Mouse (Mus musculus) embryonic facial prominence, embryonic 12.5 days (tissue): ENCODE data around the gene BC004004. TPM values are rescaled to one million over a fixed set of nuclear protein-coding genes. Genes with fewer than 3 reads are reported as not detected.
"Not testable (repeated sequence)": the region's sequence is repeated elsewhere in the genome, so short reads cannot be mapped to it uniquely, and the experiment has no call there.

ENCODE experiments used
- ATAC-seq: fragments of 200-750 bp; cut with Nextera tagmentation; 2 replicates; pipeline ENCODE4 v1.8.0; 2017; ENCODE audit not compliant: insufficient number of reproducible peaks, insufficient read depth, low FRiP score, low TSS enrichment
- H3K27ac ChIP-seq: fragments of 300-500 bp; sonication (generic); 2 replicates; pipeline ENCODE4 v1.5.1; 2016; ENCODE audit warnings: mild to moderate bottlenecking
- H3K27me3 ChIP-seq: fragments of 300-500 bp; sonication (generic); 2 replicates; pipeline ENCODE4 v1.6.1; 2016; ENCODE audit warnings: mild to moderate bottlenecking, moderate library complexity
- H3K36me3 ChIP-seq: fragments of 300-500 bp; sonication (generic); 2 replicates; pipeline ENCODE4 v1.6.1; 2016; ENCODE audit warnings: mild to moderate bottlenecking
- H3K4me1 ChIP-seq: fragments of 300-500 bp; sonication (generic); 2 replicates; pipeline ENCODE4 v1.6.1; 2016
- H3K4me2 ChIP-seq: fragments of 300-500 bp; sonication (generic); replicated peaks from 2 replicates; pipeline ENCODE4 v1.6.1; 2016; ENCODE audit warnings: mild to moderate bottlenecking, moderate library complexity
- H3K4me3 ChIP-seq: fragments of 300-500 bp; sonication (generic); 2 replicates; pipeline ENCODE4 v1.5.1; 2016; ENCODE audit warnings: mild to moderate bottlenecking
- H3K9ac ChIP-seq: fragments of 300-500 bp; sonication (generic); 2 replicates; pipeline ENCODE4 v1.6.1; 2016; ENCODE audit warnings: mild to moderate bottlenecking, moderate library complexity
- H3K9me3 ChIP-seq: fragments of 300-500 bp; sonication (generic); 2 replicates; pipeline ENCODE4 v1.6.1; 2016; ENCODE audit warnings: mild to moderate bottlenecking, moderate library complexity
- WGBS: fragments of 180-500 bp; shearing (Covaris S2); methylation state at CpG from one replicate; pipeline ENCODE4 v1.1.7; 2016; 5-methylcytosine and 5-hydroxymethylcytosine counted together
- polyA plus RNA-seq: library from polyadenylated mRNA; unstranded; fragments of >200 nt; fragmentation: Nextera tagmentation; extraction: Ambion mirVana; gene quantifications from 2 replicates; pipeline ENCODE4 v1.2.1, GENCODE M21; 2016

Gene BC004004
- polyA plus RNA-seq, 1 experiment from 2014 or later: 56.5 TPM

DNA sequence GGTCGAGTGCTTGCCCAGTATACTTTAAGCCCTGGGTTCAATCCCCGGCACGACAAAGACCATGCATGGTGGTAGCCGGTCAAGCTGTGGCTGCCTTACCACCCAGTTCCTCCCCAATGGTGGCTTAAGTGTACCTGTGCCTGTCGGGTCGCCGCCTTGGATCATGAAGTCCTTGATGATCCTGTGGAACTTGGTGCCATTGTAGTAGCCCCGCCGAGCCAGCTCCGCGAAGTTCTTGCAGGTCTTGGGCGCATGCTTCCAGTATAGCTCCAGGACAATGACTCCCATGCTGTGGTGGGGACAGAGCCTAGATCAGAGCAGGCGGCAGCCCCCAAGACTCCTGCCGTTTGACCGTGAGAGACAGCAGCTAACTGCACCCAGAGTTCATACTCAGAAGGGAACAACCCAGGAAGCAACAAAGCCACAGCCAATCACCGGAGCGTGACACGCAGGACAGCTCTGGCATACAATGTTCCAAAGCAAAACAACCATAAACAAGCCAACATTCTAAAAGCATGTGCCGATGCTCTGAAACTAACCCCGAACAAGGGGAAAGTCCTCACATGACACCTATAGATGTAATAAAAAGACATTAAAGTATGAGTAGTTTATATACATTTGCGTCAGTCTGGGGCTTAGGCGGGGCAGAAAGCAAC, 6.9 kb upstream of the BC004004 start:
- H3K27me3 ChIP-seq: no peaks in the 10 kb centered on the region
- peaks cover 23% of the 10 kb centered on the region for H3K4me1 ChIP-seq
- H3K9me3 ChIP-seq: no peaks in the 10 kb centered on the region
- H3K27ac ChIP-seq: no peak overlapping the region
- ATAC-seq: no peak
- H3K4me3 ChIP-seq: no peak overlapping the region
- peaks cover 41% of the 10 kb centered on the region for H3K36me3 ChIP-seq
- 0 out of 2 replicates have a peak overlapping the region, but pooled peaks have one; percentile 28 for H3K9ac ChIP-seq
- WGBS: 92% methylated on average over 22 of the region's 22 CpGs
- H3K4me2 ChIP-seq: peak overlapping the region; percentile 59

DNA sequence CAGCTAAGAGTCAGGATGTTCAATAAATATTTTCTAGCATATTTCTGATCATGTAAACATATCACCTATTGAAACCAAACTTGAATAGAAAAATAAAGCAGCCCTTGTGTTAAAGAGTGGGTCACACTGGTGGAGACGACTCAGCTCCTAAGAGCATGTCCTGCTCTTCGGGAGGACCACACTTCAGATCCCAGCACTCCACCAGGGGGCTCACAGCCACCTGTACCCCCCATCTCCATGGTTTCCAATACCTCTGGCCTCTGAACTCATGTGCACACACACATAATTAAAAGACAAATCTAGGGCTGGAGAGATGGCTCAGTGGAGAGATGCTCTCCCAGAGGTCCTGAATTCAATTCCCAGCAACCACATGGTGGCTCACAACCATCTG, 6.3 kb upstream of the BC004004 start:
- Histone ChIP-seq H3K4me3 (no peak overlapping the region), H3K4me1 (peaks cover 23% of the 10 kb centered on the region), H3K36me3 (peaks cover 36% of the 10 kb centered on the region), H3K4me2 (peak overlapping the region; percentile 59), H3K9me3 (no peaks in the 10 kb centered on the region), H3K27me3 (no peaks in the 10 kb centered on the region), H3K27ac (no peak overlapping the region), H3K9ac (peak overlapping the region; percentile 28; the same call in 1 of the 2 replicates)
- no peak for ATAC-seq
- 61% methylated on average over 2 of the region's 2 CpGs for WGBS

DNA sequence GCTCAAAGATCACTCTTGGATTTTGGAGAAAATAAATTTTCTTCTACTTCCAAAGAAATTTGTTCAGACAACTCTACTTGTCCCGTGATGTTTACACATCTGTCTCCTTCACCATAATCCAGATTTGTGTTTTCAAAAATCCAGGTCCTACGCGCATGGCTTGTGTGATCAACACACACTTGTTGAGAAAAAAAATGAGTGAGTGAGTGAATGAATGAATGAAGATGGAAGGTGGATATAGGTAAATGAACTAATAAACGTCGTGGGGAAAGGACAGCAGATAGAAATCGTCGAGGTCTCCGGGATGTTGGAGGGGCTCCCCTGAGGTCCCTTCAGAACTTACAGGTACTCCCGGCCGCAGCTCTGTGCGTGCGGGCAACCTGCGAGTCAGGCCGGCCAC, 5.2 kb upstream of the BC004004 start:
- H3K9me3 ChIP-seq: no peaks in the 10 kb centered on the region
- H3K27me3 ChIP-seq: no peaks in the 10 kb centered on the region
- peak overlapping the region; percentile 79 for H3K9ac ChIP-seq
- peaks cover 24% of the 10 kb centered on the region for H3K36me3 ChIP-seq
- 1% methylated on average over 14 of the region's 14 CpGs for WGBS
- peak overlapping the region; percentile 59 for H3K4me2 ChIP-seq
- H3K27ac ChIP-seq: peak overlapping the region; percentile 99
- ATAC-seq: no peak
- peak overlapping the region; percentile 89 for H3K4me3 ChIP-seq
- H3K4me1 ChIP-seq: peaks cover 29% of the 10 kb centered on the region

DNA sequence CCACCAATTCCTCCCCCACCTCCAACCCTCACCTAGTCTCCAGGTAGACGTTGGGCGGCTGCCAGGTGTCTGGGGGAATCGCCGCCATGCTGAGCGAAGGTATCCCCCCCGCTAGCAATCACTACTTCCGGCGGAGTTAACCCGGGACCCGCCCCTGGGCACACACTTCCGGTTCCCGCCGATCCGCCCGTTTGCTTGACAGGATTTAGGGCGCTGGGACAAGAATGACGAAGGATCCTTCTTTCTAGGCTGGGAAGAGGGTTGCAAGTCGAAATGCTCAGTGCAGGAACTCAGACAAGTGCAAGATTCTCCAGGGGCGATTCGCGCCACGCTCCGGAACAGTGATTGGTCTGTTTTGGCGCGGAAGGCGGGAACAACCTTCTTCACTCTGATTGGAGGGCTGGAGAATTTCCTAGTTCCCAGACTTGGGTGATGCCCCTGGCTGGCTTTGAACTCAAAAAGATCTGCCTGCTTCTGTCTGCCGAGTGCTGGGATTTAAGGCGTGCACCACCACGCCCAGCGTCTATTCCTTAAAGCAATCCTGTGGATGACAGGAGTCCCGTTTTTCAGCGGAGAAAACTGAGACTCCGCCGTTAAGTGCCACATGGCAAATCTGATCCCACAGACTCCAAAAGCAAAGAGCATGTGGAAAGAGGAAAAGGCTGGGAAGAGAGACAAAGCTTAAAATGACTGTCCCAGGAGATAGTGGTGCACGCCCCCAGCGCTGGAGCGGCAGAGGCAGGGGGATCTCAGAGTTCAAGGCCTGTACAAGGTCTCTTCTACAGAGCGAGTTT, 4.6 kb upstream of the BC004004 start, which contains the start of gene Ppil1:
Gene Ppil1, minus strand, starts transcription at position 347 of the 794 bp plus-strand sequence.
- Histone ChIP-seq H3K4me3 (peak within 1 kb of the TSS; percentile 89), H3K9me3 (no peaks in the 10 kb centered on the region), H3K27me3 (no peaks in the 10 kb centered on the region), H3K9ac (peak within 1 kb of the TSS; percentile 79), H3K36me3 (peaks cover 22% of the 10 kb centered on the region), H3K4me2 (peak within 1 kb of the TSS; percentile 59), H3K4me1 (peaks cover 29% of the 10 kb centered on the region), H3K27ac (peak within 1 kb of the TSS; percentile 99)
- peak; percentile 57; the same call in 1 of the 2 replicates for ATAC-seq
- 6% methylated on average over 38 of the region's 38 CpGs for WGBS

DNA sequence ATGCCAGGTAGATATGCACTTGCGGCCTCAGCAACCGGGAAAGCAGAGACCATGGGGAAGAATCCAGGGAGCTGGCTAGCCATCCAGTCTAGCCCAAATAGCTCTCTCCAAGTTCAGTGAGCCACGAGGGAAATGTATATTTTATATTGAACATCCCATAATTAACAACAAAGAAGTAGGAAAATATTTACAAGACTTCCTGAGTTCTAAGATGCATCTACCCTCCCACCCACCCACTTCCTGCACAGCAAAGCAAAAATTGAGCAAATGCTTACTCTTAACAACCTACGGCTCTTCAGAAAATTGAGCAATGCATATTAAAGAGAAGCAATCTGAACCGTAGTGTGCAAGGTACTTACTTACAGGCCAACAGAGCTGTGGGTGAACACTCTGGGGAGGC, 3.8 kb upstream of the BC004004 start:
- Histone ChIP-seq H3K9me3 (no peaks in the 10 kb centered on the region), H3K36me3 (peaks cover 21% of the 10 kb centered on the region), H3K9ac (peak overlapping the region; percentile 79), H3K4me2 (peak overlapping the region; percentile 59; the same call in 1 of the 2 replicates), H3K27me3 (no peaks in the 10 kb centered on the region), H3K27ac (peak overlapping the region; percentile 99), H3K4me3 (0 out of 2 replicates have a peak overlapping the region, but pooled peaks have one; percentile 89), H3K4me1 (peaks cover 32% of the 10 kb centered on the region)
- 87% methylated on average over 5 of the region's 5 CpGs for WGBS
- no peak for ATAC-seq

DNA sequence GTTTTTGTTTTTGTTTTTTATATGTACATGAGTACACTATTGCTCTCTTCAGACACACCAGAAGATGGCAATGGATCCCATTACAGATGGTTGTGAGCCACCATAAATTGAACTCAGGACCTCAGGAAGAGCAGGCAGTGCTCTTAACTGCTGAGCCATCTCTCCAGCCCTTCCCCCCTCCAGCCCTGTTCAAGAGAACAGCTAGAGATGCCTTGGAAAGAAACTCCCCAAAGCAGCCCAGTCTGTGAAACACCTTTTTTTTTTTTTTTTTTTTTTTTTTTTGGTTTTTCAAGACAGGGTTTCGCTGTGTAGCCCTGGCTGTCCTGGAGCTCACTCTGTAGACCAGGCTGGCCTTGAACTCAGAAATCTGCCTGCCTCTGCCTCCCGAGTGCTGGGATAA, 1.5 kb upstream of the BC004004 start:
- H3K9me3 ChIP-seq, H3K27ac ChIP-seq: not testable (repeated sequence)
- WGBS: 94% methylated on average over 2 of the region's 2 CpGs

DNA sequence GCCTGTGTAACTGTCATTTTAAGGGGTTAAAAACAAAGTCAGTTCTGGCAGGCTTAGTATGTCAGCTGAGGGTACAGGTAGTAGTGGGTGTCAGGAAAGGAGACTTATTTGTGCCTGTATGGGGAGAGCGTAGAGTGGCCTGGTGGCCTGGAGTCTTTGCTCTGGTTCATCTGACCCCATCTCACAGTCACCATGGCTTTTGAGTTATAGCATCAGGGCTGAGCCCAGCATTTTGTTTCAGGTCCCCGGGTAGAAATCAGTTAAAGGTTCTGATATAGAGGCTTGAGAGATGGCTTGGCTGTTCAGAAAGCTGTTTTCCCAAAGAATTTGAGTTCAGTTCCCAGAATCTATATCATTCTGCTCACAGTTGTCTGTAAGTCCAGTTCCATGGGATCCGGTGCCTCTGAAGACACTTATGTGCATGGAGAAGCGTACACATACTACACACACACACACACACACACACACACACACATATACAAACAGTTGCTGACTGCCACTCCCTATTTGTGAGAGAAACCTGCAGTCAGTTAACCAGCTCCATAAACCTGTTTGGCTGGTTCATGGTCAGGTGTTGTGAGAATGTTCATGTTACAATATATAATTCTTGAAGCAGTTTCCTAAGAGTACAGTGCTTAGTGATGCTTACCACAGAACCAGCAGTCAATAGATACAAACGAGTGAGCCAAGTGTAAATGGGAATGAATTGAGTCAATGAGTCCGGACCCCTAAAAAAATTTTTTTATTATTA, 482 bp upstream of the BC004004 start:
- Histone ChIP-seq H3K27me3 (no peaks in the 10 kb centered on the region), H3K27ac (peak overlapping the region; percentile 87), H3K9me3 (no peaks in the 10 kb centered on the region), H3K4me1 (peaks cover 16% of the 10 kb centered on the region), H3K36me3 (no peaks in the 10 kb centered on the region), H3K4me3 (peak overlapping the region; percentile 78), H3K9ac (0 out of 2 replicates have a peak overlapping the region, but pooled peaks have one; percentile 91), H3K4me2 (peak overlapping the region; percentile 60)
- 61% methylated on average over 6 of the region's 6 CpGs for WGBS
- ATAC-seq: no peak; the same call in 1 of the 2 replicates

More for the DNA sequence above, 1.5 kb upstream of the BC004004 start:
- not testable (repeated sequence) for ATAC-seq, H3K4me2 ChIP-seq, H3K27me3 ChIP-seq, H3K9ac ChIP-seq, H3K4me3 ChIP-seq, H3K36me3 ChIP-seq
- peaks cover 26% of the 10 kb centered on the region for H3K4me1 ChIP-seq

DNA sequence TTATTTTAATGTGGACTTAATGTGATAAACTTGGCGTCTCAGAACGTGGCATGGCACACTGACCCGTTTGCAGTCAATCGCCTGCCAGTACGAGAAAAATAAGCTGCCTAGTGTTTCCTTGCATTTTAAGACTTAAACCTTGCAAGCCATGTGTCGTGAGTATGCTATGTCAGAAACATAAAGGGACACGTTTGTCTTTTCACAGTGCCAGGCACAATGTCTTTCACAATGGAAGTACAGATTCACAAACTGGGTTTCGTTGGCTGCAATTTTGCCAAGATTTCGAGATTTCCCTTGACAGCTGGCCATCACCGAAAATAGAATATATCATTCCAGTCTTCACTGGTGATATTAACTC, 740 bp downstream of the BC004004 start:
- Histone ChIP-seq H3K4me3 (peak overlapping the region; percentile 78), H3K4me2 (peak overlapping the region; percentile 60), H3K9me3 (no peaks in the 10 kb centered on the region), H3K27ac (peak overlapping the region; percentile 87), H3K36me3 (no peaks in the 10 kb centered on the region), H3K4me1 (peaks cover 13% of the 10 kb centered on the region), H3K27me3 (no peaks in the 10 kb centered on the region), H3K9ac (peak overlapping the region; percentile 91)
- ATAC-seq: no peak
- WGBS: 22% methylated on average over 10 of the region's 10 CpGs

DNA sequence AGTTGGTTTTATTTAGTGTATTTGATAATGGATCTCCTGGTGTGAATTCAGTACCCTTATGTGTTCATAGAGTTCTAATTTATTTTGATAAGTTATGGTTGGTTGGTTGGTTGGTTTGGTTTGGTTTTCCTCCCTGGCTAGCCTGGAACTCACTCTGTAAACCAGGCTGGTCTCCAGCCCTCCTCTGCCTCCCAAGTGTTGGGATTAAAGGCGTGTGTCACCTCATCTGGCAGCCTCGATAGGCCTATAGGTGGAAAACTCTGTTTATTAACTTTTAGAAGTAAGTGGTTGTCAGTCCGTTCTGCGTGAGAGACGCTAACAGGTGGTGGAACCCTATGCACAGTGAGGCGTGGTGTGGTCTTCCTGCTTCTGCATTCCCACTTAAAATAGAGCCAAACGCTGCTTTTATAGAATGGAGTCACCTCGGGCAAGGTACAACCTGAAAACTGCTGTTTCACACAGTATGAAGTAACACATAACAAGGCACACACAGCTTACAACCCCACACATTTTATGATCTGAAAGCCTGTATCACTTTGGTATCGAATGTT, 1.6 kb downstream of the BC004004 start:
- 93% methylated on average over 9 of the region's 9 CpGs for WGBS
- H3K9me3 ChIP-seq: no peaks in the 10 kb centered on the region
- no peak for ATAC-seq
- H3K36me3 ChIP-seq: no peaks in the 10 kb centered on the region
- no peak overlapping the region for H3K4me3 ChIP-seq
- H3K9ac ChIP-seq: no peak overlapping the region
- H3K27me3 ChIP-seq: no peaks in the 10 kb centered on the region
- H3K4me2 ChIP-seq: peak overlapping the region; percentile 60
- H3K4me1 ChIP-seq: peaks cover 10% of the 10 kb centered on the region
- no peak overlapping the region for H3K27ac ChIP-seq

DNA sequence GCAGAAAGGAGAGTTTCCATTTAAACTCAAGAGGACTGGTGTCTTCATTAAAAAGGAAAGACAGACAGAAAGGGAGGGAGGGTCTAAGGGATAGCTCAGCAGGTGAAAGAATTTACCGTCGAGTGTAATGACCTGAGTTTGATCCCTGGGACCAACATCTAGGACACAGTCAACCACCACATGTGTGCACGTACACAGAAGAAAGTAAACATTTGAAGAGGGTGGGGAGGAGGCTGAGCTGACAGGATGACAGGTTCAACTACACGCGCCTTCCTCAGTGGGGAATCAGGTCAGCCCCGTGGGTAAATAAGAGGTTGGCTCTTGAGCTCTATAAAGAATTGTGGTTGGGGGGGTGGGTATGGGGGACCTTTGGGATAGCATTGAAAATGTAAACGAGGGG, 4.6 kb downstream of the BC004004 start:
- WGBS: 82% methylated on average over 7 of the region's 7 CpGs
- Histone ChIP-seq H3K27ac (no peak overlapping the region), H3K4me3 (no peak overlapping the region), H3K9ac (no peak overlapping the region), H3K9me3 (no peaks in the 10 kb centered on the region), H3K4me1 (peaks cover 6% of the 10 kb centered on the region), H3K27me3 (no peaks in the 10 kb centered on the region), H3K4me2 (no peak overlapping the region), H3K36me3 (no peaks in the 10 kb centered on the region)
- ATAC-seq: no peak

DNA sequence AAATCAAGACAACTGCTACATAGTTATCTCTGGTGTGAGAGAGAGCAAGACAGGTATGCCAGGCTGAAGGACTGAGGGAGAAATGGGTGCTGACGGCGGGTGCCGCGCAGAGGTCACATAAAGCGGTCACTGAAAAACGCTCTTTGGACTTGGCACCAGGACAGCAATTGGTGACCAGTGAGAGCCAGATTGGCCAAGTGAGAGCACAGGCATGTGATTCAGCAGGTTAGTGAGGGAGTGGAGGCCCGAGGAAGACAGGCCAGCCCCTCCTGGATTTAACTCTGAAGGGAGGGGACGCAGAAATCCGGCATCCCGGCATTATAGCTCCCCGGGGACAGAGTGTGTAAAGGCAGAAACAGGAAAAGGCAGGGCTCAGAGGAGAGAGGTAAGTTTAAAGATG, 5.3 kb downstream of the BC004004 start:
- Histone ChIP-seq H3K4me3 (no peak overlapping the region), H3K27ac (no peak overlapping the region), H3K4me1 (peaks cover 4% of the 10 kb centered on the region), H3K9ac (no peak overlapping the region), H3K36me3 (no peaks in the 10 kb centered on the region), H3K4me2 (no peak overlapping the region), H3K27me3 (no peaks in the 10 kb centered on the region), H3K9me3 (no peaks in the 10 kb centered on the region)
- ATAC-seq: no peak
- WGBS: 73% methylated on average over 11 of the region's 11 CpGs
